Mouse (Mus musculus) embryonic facial prominence, embryonic 15.5 days (tissue): ENCODE results near the gene Lrrc49. TPM values are rescaled to one million over a fixed set of nuclear protein-coding genes. Genes with fewer than 3 reads are reported as not detected.

Source experiments
- ATAC-seq: fragments of 200-750 bp; cut with Nextera tagmentation; 2 replicates; pipeline ENCODE4 v1.8.0; 2017; ENCODE audit warnings: low read depth, moderate TSS enrichment; ENCODE audit not compliant: insufficient number of reproducible peaks, low FRiP score, low TSS enrichment
- H3K27ac ChIP-seq: fragments of 300-500 bp; sonication (generic); replicated peaks from 2 replicates; pipeline ENCODE4 v1.5.1; 2015; ENCODE audit warnings: mild to moderate bottlenecking, inconsistent platforms
- H3K27me3 ChIP-seq: fragments of 300-500 bp; sonication (generic); 2 replicates; pipeline ENCODE4 v1.6.1; 2015; ENCODE audit warnings: inconsistent platforms
- H3K36me3 ChIP-seq: fragments of 300-500 bp; sonication (generic); 2 replicates; pipeline ENCODE4 v1.6.1; 2015; ENCODE audit warnings: mild to moderate bottlenecking, inconsistent platforms
- H3K4me1 ChIP-seq: fragments of 300-500 bp; sonication (generic); 2 replicates; pipeline ENCODE4 v1.6.1; 2015; ENCODE audit warnings: inconsistent platforms
- H3K4me2 ChIP-seq: fragments of 300-500 bp; sonication (generic); replicated peaks from 2 replicates; pipeline ENCODE4 v1.6.1; 2015; ENCODE audit warnings: mild to moderate bottlenecking, inconsistent platforms
- H3K4me3 ChIP-seq: fragments of 300-500 bp; sonication (generic); replicated peaks from 2 replicates; pipeline ENCODE4 v1.5.1; 2015; ENCODE audit warnings: mild to moderate bottlenecking, inconsistent platforms
- H3K9ac ChIP-seq: fragments of 300-500 bp; sonication (generic); 2 replicates; pipeline ENCODE4 v1.6.1; 2015; ENCODE audit warnings: inconsistent platforms
- H3K9me3 ChIP-seq: fragments of 300-500 bp; sonication (generic); replicated peaks from 2 replicates; pipeline ENCODE4 v1.6.1; 2016; ENCODE audit warnings: inconsistent platforms
- WGBS: fragments of 180-500 bp; shearing (Covaris S2); methylation state at CpG from one replicate; pipeline ENCODE4 v1.1.7; 2015; 5-methylcytosine and 5-hydroxymethylcytosine counted together
- polyA plus RNA-seq: library from polyadenylated mRNA; unstranded; fragments of >200 nt; fragmentation: Nextera tagmentation; extraction: Ambion mirVana; gene quantifications from 2 replicates; pipeline ENCODE4 v1.2.1, GENCODE M21; 2015

Gene Lrrc49
- polyA plus RNA-seq, 1 experiment from 2014 or later, result 17.9 TPM

DNA sequence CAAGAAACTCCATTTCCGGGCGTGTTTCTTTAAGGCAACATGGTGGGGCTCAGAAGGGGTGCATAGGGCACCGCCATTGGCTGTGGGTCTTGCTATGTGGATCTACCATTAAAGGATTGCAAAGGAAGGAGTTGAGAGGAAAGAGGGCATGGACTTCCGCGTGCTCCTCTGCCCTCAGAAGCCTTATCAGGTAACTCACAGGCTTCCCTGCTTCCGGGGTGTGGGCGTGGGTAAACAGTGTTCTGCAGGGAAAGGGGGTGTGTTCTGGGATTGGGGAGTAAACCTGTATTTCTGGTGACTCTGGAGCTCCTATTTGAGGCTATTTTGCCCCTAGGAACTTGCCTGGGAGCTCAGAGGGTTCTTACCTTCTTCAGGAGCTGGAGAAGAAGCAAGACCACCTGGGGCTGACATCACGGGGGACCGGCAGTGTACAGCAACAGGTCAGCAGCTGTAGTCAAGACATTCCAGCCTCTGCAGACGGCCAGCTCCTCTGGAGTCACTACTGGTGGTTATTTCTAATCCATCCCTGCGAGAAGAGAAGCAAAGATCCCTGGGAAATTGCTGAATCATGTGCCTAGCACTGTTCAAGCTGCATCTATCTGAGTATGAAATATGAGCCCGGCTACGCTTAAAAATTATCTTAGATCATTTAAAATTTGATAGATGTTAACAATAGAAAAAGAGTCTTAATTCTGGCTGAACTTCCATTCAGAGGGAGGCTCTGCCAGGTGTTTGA lies 142.4 kb downstream of the Lrrc49 start:
- Histone ChIP-seq H3K4me1 (0 out of 2 replicates have a peak, but pooled peaks cover 3% of the 10 kb centered on the region), H3K4me3 (no peak overlapping the region), H3K27me3 (no peaks in the 10 kb centered on the region), H3K27ac (no peak overlapping the region), H3K9ac (no peak overlapping the region), H3K4me2 (no peak overlapping the region), H3K9me3 (no peaks in the 10 kb centered on the region), H3K36me3 (no peaks in the 10 kb centered on the region)
- WGBS, result 68% methylated on average over 13 of the region's 13 CpGs
- ATAC-seq, result no peak

DNA sequence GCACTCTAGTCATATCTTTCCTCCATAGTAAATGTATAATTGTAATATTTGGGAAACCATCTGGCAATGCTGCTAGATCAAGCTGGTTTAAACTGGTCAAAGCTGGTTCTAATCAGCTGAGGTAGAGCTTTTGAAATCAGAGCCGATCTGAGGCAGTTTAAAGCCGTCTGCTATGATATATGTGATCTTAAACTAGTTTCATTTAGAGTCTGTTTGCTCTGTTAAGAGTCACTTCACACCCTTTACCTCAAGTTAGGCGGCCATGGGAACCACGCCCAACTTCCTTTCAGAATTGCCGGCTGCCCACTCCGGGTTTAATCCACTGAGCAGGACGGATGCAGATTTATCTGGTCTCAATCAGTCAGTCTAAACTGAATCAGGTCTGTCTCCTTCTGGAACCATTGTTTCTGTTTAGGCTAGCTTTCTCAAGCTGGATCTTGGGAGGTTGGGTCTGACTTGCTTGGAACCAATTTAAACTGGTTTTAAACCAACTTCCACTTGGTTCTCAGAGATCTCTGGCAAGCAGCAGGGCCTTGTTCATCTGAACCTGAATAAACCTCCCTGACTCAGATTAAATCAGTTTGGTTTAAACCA lies 144.4 kb downstream of the Lrrc49 start:
- Histone ChIP-seq H3K36me3 (no peaks in the 10 kb centered on the region), H3K27me3 (no peaks in the 10 kb centered on the region), H3K9ac (no peak overlapping the region), H3K4me1 (0 out of 2 replicates have a peak, but pooled peaks cover 3% of the 10 kb centered on the region), H3K4me2 (no peak overlapping the region), H3K27ac (no peak overlapping the region), H3K9me3 (no peaks in the 10 kb centered on the region), H3K4me3 (no peak overlapping the region)
- 38% methylated on average over 7 of the region's 7 CpGs for WGBS
- ATAC-seq, result no peak

DNA sequence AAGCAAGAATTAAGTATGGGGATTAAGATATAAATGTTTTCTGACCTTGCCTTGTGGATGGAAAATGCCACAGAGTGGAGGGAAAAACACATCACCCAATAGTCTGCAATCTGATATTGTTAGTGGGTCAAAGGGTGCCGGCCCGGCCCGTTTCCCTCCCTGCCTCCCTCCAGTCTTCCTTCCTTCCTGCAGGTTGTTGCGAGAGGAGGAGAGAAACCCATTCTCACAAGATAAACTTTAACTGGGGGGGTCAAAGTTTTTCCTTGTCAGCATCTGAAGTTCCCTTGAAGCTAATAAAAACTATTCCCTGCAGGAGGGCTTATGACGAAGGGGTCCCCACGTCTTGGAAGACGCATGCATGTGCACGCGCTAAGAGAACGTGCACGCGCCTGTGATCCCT lies 157.6 kb downstream of the Lrrc49 start:
- Histone ChIP-seq H3K9ac (no peak overlapping the region), H3K4me2 (no peak overlapping the region), H3K9me3 (no peaks in the 10 kb centered on the region), H3K4me1 (0 out of 2 replicates have a peak, but pooled peaks cover 6% of the 10 kb centered on the region), H3K36me3 (no peaks in the 10 kb centered on the region), H3K27ac (no peak overlapping the region), H3K27me3 (no peaks in the 10 kb centered on the region), H3K4me3 (no peak overlapping the region)
- no peak for ATAC-seq
- 85% methylated on average over 12 of the region's 12 CpGs for whole genome bisulfite sequencing

DNA sequence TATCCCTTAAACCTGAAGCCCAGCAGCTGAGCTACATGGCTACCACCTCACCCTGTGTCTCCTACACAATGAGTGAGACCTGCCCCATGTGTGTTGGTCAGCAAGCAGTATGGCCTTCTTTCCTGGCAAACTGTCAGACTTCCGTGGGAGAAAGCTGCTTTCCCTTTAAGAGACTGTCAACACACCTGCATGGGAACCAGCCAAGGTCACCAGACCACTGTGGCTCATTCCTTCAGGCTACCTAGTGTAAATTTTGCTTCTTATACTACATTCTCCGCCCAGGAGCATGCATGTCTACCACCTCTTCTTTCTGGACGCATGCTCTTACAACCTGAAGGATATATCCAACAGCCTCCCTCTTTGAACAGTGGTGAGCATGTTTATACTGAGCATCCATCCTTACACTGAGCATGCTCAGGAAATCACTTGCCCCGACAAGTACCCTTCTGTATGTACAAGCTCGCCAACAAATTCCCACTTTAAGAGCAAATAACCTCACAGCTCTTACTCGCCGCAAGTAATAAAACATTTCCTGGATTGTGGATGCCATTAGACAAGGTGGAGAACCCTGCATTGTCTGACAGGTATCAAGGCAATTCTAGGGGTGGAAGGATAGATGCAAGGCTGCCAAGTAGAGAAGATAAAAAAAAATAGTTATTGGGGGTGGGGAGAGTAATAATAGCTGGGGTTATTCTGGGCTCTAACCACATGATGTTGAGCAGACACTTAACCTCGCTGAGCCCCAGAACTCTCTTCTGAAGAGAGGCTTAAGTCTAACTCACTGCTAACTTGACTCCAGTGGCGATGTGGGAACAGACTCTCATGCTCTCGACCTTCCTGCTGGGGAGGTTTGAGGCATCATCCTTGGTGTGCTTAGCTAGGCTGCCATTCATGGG lies 158.4 kb downstream of the Lrrc49 start:
- Histone ChIP-seq H3K4me3 (no peak overlapping the region), H3K27me3 (no peaks in the 10 kb centered on the region), H3K4me2 (no peak overlapping the region), H3K36me3 (no peaks in the 10 kb centered on the region), H3K9ac (no peak overlapping the region), H3K27ac (no peak overlapping the region), H3K9me3 (no peaks in the 10 kb centered on the region), H3K4me1 (0 out of 2 replicates have a peak, but pooled peaks cover 6% of the 10 kb centered on the region)
- WGBS, result 67% methylated on average over 10 of the region's 10 CpGs
- no peak for ATAC-seq

DNA sequence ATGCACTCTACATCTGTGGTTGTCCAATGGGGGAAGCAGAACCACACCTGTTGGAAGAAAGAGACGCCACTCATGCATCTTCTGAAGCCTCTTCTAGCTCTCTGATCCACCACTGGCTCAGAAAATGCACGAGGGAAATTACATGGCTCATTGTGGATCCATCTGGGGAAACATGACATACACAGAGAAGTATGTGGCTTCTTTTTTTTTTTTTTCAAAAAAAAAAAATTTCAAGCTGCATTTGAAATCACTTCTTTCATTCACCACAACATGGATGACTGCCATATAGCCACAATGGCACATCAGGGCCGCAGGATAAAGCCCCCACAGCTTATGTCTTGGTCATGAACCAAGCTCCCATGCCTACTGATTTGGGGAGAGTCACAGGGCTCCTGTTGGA lies 159.7 kb downstream of the Lrrc49 start:
- WGBS, result 49% methylated on average over 3 of the region's 3 CpGs
- H3K27ac ChIP-seq, result no peak overlapping the region
- no peaks in the 10 kb centered on the region for H3K36me3 ChIP-seq
- no peak for ATAC-seq
- H3K9ac ChIP-seq, result no peak overlapping the region
- H3K4me2 ChIP-seq, result no peak overlapping the region
- H3K4me1 ChIP-seq, result 0 out of 2 replicates have a peak, but pooled peaks cover 6% of the 10 kb centered on the region
- H3K27me3 ChIP-seq, result no peaks in the 10 kb centered on the region
- no peaks in the 10 kb centered on the region for H3K9me3 ChIP-seq
- H3K4me3 ChIP-seq, result no peak overlapping the region

DNA sequence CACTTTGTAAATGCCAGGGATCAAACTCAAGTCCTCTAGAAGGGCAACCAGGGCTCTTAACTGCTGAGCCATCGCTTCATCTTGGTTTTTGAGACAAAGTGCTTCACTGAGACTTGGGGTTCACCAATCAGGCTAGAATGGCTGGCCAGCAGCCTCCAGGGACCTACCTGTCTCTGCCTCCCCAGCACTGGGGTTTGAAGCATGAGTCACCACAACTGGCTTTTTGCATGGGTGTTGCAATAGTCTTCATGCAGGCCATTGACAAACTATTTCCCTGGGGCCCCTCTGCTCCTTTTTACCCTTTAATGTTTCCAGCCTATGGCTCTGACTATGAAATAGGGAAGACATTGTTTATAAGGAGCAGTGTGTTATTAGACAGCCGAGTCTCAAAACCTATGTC lies 160.1 kb downstream of the Lrrc49 start:
- no peaks in the 10 kb centered on the region for H3K9me3 ChIP-seq
- ATAC-seq, result no peak
- no peak overlapping the region for H3K9ac ChIP-seq
- no peak overlapping the region for H3K4me2 ChIP-seq
- no peak overlapping the region for H3K27ac ChIP-seq
- WGBS, result 72% methylated on average over 2 of the region's 2 CpGs
- no peak overlapping the region for H3K4me3 ChIP-seq
- H3K27me3 ChIP-seq, result no peaks in the 10 kb centered on the region
- no peaks in the 10 kb centered on the region for H3K36me3 ChIP-seq
- 0 out of 2 replicates have a peak, but pooled peaks cover 6% of the 10 kb centered on the region for H3K4me1 ChIP-seq

DNA sequence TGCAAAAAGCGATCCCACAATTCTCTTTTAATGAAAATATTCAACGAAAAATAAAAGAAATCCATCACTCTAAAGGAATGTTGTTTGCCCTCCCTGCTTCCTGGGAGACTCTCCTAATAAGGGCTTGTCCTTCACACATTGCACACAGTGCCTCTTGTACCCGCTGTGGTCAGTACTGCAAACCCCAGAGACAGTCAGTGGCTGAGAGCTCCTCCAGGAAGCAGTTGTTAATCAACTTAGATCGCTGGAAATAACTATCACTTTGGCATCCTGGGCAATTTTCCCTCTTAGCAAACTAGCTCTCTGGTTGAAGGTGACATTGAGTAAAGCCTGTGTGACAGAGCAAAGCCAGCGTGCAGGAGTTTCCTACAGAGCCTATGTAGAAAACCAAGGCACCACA lies 160.9 kb downstream of the Lrrc49 start:
- H3K4me1 ChIP-seq, result 0 out of 2 replicates have a peak, but pooled peaks cover 6% of the 10 kb centered on the region

DNA sequence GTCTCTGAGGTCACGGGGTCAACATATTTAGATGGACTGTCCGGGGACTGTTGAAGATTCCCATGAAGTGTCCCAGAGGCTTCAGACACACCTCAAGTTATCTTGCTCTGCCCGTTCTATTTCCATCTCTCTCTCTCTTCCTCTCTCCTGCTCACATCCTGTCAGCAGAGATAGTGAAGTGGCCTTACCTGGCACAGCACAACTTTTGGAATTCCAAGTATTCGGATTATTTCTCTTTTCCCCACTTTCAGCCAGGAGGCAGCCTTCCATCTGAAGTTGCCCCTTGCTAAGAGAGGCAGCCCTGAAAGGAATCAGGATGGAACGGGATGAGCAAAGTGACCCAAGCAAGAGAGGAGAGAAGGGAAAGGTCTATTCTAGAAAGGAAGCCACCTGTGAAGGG lies 161.8 kb downstream of the Lrrc49 start:
- Histone ChIP-seq H3K4me1 (peaks cover 8% of the 10 kb centered on the region), H3K9me3 (no peaks in the 10 kb centered on the region), H3K9ac (no peak overlapping the region), H3K4me3 (no peak overlapping the region), H3K36me3 (no peaks in the 10 kb centered on the region), H3K27ac (no peak overlapping the region), H3K4me2 (no peak overlapping the region), H3K27me3 (peaks cover 8% of the 10 kb centered on the region)
- 63% methylated on average over 5 of the region's 5 CpGs for WGBS
- no peak for ATAC-seq

More for the DNA sequence above, 160.9 kb downstream of the Lrrc49 start:
- no peak for ATAC-seq
- WGBS, result 56% methylated on average over 5 of the region's 5 CpGs
- Histone ChIP-seq H3K27me3 (0 out of 2 replicates have a peak, but pooled peaks cover 4% of the 10 kb centered on the region), H3K9ac (no peak overlapping the region), H3K4me3 (no peak overlapping the region), H3K36me3 (no peaks in the 10 kb centered on the region), H3K9me3 (no peaks in the 10 kb centered on the region), H3K27ac (no peak overlapping the region), H3K4me2 (no peak overlapping the region)

DNA sequence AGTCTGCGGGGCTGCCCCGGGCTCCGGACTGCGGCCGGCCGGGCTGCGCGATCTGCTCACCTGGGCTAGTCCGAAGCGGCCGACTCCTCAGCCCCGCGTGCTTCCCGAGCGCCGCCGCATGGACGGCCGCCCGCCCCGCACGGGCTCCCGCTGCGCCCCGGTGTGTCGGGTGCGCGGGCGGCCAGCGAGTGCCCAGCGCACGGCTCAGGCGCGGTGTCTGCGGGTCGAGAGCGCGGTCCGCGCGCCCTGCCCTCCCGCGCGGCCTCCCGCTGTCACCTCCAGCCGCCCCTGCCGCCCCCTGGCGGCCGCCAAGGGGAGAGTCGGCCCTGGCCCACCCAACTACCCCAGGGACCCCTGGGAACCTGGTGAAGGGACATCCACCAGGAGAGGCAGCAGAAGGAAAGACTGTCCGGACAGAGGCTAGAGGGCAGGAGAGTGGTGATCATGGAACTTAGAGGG lies 166.1 kb downstream of the Lrrc49 start, which contains the start of gene Thsd4:
TSS of gene Thsd4 (minus strand) at position 241 of the 459 bp plus-strand sequence.
- peak; percentile 9; the same call in 1 of the 2 replicates for ATAC-seq
- H3K9ac ChIP-seq, result peak within 1 kb of the TSS; percentile 46
- WGBS, result under 1% methylated on average over 37 of the region's 51 CpGs
- H3K4me1 ChIP-seq, result peaks cover 22% of the 10 kb centered on the region
- no peak within 1 kb of the TSS for H3K27ac ChIP-seq
- H3K27me3 ChIP-seq, result peaks cover 30% of the 10 kb centered on the region
- H3K9me3 ChIP-seq, result no peaks in the 10 kb centered on the region
- no peaks in the 10 kb centered on the region for H3K36me3 ChIP-seq
- H3K4me3 ChIP-seq, result peak within 1 kb of the TSS; percentile 59
- peak within 1 kb of the TSS; percentile 95 for H3K4me2 ChIP-seq

DNA sequence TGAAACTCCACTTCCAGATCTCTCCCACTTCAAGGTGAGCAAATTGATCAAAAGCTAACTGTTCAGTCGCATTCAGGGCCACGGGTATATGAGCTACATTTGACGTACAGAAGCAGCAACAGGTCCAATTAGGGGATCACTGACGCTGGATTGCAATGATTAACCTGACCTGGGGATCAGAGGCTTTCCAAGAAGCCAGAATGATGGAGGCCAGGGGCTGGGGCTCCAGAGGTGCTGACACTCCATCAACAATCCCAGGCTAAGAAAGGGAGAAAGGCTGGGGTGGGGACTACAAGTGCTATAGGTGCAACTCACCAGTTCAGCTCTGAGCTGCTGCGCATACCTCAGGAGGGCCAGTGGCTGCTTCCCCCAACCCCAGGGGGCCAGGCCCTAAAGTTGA lies 166.8 kb downstream of the Lrrc49 start:
- no peak overlapping the region for H3K27ac ChIP-seq
- peak overlapping the region; percentile 46; the same call in 1 of the 2 replicates for H3K9ac ChIP-seq
- ATAC-seq, result no peak
- peak overlapping the region; percentile 95 for H3K4me2 ChIP-seq
- peak overlapping the region; percentile 59 for H3K4me3 ChIP-seq
- no peaks in the 10 kb centered on the region for H3K9me3 ChIP-seq
- no peaks in the 10 kb centered on the region for H3K36me3 ChIP-seq
- H3K4me1 ChIP-seq, result peaks cover 22% of the 10 kb centered on the region
- 40% methylated on average over 5 of the region's 5 CpGs for WGBS
- H3K27me3 ChIP-seq, result peaks cover 30% of the 10 kb centered on the region

DNA sequence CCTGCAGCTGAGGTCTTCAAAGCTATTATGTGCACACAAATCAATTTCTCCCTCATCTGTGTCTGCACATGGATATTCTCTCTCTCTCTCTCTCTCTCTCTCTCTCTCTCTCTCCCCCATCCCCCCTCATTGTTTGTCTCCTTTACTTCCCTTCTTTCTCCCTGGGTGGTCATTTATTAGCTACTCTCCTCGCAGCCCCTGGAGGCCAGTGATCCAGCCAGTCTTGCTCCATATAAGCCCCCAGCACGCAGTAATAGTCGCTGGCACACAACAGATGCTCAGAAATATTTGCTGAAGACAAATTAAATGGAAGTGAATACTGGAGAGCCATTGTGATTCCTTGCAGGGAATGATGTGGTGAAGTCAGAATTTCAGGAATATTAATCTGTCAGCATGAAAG lies 168.4 kb downstream of the Lrrc49 start:
- no peak for ATAC-seq
- Histone ChIP-seq H3K27me3 (peaks cover 30% of the 10 kb centered on the region), H3K4me1 (peaks cover 22% of the 10 kb centered on the region), H3K27ac (no peak overlapping the region), H3K9ac (no peak overlapping the region), H3K9me3 (no peaks in the 10 kb centered on the region), H3K4me3 (no peak overlapping the region), H3K36me3 (no peaks in the 10 kb centered on the region), H3K4me2 (no peak overlapping the region)
- 21% methylated on average over 3 of the region's 3 CpGs for WGBS
